Mouse (Mus musculus) adrenal gland, postnatal 14 days (tissue): ENCODE data around the gene Afmid. TPM values are rescaled to one million over a fixed set of nuclear protein-coding genes. Genes with fewer than 3 reads are reported as not detected.
A peak's percentile ranks its signal among the peaks of the same experiment; 100 is the strongest.

Experiments used
- DNase-seq: peaks from one replicate; pipeline ENCODE4 v3.0.0; 2021; ENCODE audit warnings: mixed read lengths
- total RNA-seq: library from RNA; stranded (reverse); gene quantifications from 2 replicates; pipeline ENCODE4 v1.2.3, GENCODE M21; 2021

Afmid gene
- total RNA-seq, 1 experiment from 2014 or later = 16.4 TPM

DNA sequence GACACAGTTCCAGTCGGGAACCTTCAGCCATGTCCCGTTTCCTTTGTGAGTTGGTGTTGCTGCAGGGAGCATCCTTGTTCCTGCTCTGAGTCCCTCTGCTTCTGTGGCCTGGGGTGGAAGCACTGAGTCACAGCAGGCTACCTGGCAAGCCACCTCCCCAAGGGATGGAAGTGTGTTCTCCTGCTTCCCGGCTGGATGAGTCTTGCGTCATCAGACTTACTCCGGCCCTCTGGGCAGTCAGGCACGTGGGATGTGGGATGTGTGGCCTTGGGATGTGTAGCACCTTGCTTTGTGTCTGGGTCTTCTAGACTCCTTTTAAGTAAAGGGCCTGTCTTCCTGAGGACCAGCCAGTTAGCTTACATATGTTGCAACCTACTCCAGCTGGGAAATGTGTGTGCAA, 54.0 kb downstream of the Afmid start:
- DNase-seq = no peak

DNA sequence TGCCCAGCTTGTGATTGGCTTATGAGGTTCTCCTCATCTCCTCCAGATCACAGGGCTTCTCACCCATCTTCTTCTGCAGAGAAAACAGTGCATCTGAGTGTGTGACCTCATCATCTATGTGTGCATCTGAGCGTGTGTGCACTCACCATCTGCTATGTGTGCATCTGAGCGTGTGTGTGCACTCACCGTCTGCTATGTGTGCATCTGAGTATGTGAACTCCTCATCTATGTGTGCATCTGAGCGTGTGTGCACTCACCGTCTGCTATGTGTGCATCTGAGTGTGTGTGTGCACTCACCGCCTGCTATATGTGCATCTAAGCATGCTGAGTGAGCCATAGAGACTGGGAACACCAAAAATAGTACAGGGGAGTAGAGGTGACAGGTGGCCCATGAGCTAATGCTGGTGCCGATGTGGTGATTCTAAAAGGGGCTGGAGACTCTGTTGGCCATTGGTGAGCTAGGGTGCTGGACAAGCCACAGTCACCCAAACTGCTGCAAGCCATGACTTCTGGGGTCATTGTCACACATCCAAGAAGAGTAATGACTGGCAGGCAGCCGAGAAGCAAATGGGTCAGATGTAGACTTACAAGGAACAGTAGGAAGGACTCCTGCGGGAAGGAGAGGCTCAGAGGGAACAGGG, 54.7 kb downstream of the Afmid start:
- no peak for DNase-seq

DNA sequence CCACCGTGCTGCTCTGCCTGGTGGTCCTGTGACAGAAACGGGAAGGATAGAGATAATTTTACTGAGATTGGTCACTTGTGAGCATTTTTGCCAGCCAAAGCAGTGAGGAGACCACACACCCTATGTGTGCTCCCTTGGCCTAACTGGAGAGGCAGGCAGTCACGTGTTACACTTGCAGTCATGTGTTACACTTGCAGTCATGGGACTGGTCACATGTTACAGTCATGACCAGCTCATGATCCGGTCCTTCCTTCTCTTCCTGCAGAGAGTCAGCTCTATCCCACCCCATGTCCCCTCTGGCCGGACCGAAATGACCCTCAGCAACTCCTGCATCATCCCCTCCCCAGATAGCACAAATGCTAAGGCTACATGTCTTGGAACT, 55.2 kb downstream of the Afmid start:
- DNase-seq = no peak

DNA sequence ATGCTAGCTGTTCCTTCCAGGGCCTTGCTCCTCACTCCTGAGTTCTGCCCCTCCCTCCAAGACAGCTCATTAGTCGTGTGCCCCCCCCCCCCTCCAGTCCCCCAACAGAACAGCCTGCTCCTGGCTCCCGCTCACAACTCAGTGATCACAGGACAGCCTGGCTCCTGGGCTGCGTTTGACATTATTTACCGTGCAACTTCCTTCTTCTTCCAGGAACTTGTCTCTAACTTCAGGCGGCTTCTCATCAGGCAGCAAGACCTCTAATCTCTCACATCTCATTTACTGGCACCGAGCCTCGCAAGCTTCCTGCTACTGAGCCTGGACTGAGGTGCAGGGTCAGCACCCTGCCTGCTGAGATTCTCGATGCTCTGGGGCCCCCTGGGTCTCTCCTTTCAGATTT, 56.1 kb downstream of the Afmid start:
- peak; percentile 65 for DNase-seq

DNA sequence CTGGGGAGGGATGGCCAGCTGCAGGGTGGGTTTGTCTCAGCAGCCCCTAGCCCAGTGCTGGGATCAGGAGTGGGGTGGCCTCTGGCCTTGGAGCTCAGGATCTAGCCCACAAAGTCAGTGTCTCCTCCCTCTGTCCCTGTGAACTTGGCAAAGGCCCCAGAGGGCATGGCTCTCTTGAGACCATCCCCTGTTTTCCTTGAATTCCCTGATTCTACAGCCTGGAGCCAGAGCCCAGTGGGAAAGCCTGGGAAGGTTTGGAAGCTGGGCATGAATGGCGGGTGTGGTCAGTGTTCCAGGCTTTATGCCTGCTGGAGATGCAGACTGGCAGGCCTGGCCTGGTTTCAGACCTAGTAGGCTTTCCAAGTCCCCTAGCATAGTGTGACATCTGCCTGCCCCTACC, 56.5 kb downstream of the Afmid start:
- peak; percentile 56 for DNase-seq

DNA sequence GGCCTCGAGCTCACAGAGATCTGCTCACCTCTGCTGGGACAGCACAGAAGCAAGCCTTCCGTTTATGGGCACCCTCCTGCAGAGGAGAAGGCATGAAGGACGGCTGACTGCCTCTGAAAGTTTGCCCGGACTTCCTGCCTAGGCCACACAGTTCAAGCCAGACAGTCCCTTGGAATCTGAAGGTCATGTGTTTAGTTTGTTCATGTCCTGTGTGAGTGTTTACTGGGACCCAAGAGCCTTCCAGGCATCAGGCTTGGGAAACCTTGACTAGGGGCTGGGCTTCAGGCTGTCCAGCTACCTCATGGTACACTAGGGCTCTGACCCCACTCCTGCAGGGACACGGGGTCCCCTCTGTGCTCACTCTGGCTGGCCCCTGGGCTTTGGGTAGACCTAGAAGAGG, 60.3 kb downstream of the Afmid start:
- no peak for DNase-seq

DNA sequence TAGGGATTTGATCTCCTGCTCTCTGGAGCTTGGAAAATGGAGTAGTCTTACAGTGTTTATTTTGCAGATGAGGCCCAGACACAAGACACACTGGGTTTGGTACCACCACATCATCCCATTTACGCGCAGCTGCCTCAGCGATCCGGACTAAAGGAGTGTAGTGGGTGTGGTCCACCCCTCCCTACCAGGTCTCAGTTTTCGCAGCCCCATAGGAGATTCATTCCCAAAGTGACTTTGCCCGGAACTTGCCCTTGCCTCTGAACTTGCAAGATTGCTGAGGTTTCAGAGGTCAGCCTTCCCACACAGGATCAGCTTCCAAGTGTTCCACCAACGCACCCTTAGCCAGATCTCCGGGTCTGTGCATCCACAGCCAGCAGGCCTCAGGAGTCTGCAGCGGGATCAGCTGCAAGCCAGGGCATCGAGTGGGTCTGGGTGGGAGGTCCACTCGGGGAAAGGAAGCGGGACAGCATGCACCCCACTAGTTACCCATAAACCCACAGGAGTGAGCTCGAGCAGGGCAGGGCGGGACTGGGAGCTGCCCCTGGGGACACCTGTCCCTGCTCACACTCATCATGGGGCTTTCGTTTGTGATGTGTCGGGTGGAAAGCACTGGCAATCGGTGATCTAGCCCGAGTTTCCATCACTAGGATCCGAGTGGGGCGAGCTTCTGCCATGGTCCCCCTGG, 62.6 kb downstream of the Afmid start:
- no peak for DNase-seq

DNA sequence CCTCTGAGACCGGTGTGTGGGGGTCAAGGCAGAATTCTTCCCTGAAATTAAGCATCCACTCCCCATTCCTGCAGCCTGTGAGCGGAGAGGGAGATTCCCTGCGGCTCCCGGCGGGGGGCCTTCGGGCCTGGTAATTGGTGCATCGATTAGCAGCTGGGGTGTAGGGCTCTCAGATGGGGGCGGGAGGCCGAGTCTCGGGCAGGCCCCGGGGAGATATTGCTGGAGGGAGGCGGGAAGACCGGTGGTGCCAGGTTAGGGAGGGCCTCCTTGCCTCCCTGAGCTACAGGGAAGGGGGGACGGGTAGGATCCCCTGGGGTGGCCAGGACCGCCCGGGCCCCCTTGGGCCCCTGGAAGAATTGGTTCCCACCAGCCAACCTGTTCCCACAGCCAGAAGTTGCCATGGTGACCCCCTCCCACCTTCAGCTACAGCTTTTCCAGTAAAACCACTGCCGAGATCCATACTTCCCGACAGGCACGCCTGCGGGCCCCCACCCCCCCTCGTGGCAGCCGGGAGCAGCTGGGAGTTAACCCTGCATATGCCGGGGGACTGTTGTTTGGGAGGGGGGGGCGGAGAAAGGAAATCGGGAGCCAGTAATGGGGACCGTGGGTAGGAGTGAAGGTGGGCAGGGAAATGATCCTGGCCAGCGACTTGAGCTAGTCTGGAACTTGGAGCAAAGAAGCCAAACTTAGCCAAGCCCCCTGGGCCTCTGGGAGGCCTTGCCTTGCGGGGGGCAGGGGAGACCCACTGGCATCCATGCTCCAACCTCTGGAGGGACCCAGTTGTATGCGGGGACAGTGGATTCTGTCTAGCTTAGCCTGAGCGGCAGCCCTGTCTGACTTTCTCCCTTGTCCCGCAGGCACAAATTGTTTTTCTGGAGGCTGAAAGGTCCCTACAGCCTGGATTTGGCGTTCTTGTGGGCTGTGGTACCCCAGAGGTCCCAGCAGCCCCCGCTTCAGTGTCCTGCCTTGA, 63.4 kb downstream of the Afmid start:
- DNase-seq = no peak

Other genes with a start within 250 kb of the Afmid start
- gene Tnrc6c, start 171.6 kb upstream of the Afmid start, total RNA-seq = 22.7 and 29.5 TPM in 2 replicates
- 5.3 and 8.3 TPM in 2 replicates for gene Tmc8, start 43.8 kb upstream of the Afmid start, total RNA-seq
- 35.1 and 35.7 TPM in 2 replicates for gene Tmc6, start 43.7 kb upstream of the Afmid start, total RNA-seq
- gene 6030468B19Rik, start 28.3 kb upstream of the Afmid start, total RNA-seq = 0.44 TPM in 1 of 2 replicates, not detected in the other
- gene Gm20708, start 16.3 kb upstream of the Afmid start, total RNA-seq = 0.83 and 0.93 TPM in 2 replicates
- gene Syngr2, start 16.3 kb upstream of the Afmid start, total RNA-seq = 62.6 and 73.8 TPM in 2 replicates
- gene Tk1, start 168 bp downstream of the Afmid start, total RNA-seq = 29.1 and 34.8 TPM in 2 replicates
- gene Birc5, start 23.3 kb downstream of the Afmid start, total RNA-seq = 17.8 and 22.6 TPM in 2 replicates
- not detected in 2 replicates for gene Tmem235, start 34.8 kb downstream of the Afmid start, total RNA-seq
- gene Tha1, start 47.6 kb downstream of the Afmid start, total RNA-seq = 11.5 and 12.3 TPM in 2 replicates
- 4.8 and 6.5 TPM in 2 replicates for gene Socs3, start 144.1 kb downstream of the Afmid start, total RNA-seq
- 32.9 and 39.2 TPM in 2 replicates for gene Pgs1, start 160.4 kb downstream of the Afmid start, total RNA-seq